Comparison of ENCODE assay signal across 8 mouse cellular contexts in genomic region chr16:13437037-13437769, GRCm38 (mm10).
DNase-seq lines count a peak whose midpoint lies in the region; ATAC-seq and TF ChIP-seq lines count a peak whose summit lies in the region.

No protein-coding gene starts in this region.

- 0 out of 2 replicates have a peak, but pooled peaks have one; percentile 15 for TF ChIP-seq POLR2A in brain, embryonic 14.5 days (IDR thresholded peaks at IDR 0.05; ENCODE audit: borderline replicate concordance, extremely low read depth, insufficient read depth, insufficient read length, poor library complexity, severe bottlenecking)

- H3K9ac ChIP-seq in heart, embryonic 11.5 days (ENCODE audit: low read depth, low read length), result peak overlapping the region; percentile 84
- peak overlapping the region; percentile 51 for H3K9ac ChIP-seq in kidney, embryonic 15.5 days
- peak overlapping the region; percentile 52 for H3K9ac ChIP-seq in limb, embryonic 15.5 days
- H3K9ac ChIP-seq in midbrain, postnatal 0 days (replicated peaks; ENCODE audit: low read length, poor library complexity, severe bottlenecking), result peak overlapping the region; percentile 60

- peak; percentile 97 for DNase-seq in CD4-positive helper T cell, adult 2 months (ENCODE audit: low read depth, low spot score)
- peak; percentile 98 for DNase-seq in brain, embryonic 14.5 days (ENCODE audit: low read depth)
- DNase-seq in midbrain, postnatal 0 days (ENCODE audit: low spot score), result peak; percentile 97
- DNase-seq in spleen, postnatal 10 days (ENCODE audit: low spot score in 2 of 2), result peak; percentile 96 to 97

- TF ChIP-seq CTCF in brain, embryonic 14.5 days (IDR thresholded peaks at IDR 0.05; ENCODE audit: borderline replicate concordance, extremely low read depth, insufficient read depth, insufficient read length), result no peak
- no peak for TF ChIP-seq CTCF in midbrain, postnatal 0 days (IDR thresholded peaks at IDR 0.05)

- H3K36me3 ChIP-seq in heart, embryonic 11.5 days (ENCODE audit: control insufficient read depth, insufficient read depth, low read length), result no peaks in the 10 kb centered on the region
- H3K36me3 ChIP-seq in kidney, embryonic 15.5 days, result no peaks in the 10 kb centered on the region
- H3K36me3 ChIP-seq in limb, embryonic 15.5 days, result no peaks in the 10 kb centered on the region
- no peaks in the 10 kb centered on the region for H3K36me3 ChIP-seq in midbrain, postnatal 0 days (ENCODE audit: insufficient read depth, low read length)

- H3K4me1 ChIP-seq in heart, embryonic 11.5 days (ENCODE audit: control insufficient read depth, insufficient read depth, low read length), result peaks cover 7% of the 10 kb centered on the region
- H3K4me1 ChIP-seq in kidney, embryonic 15.5 days, result peaks cover 7% of the 10 kb centered on the region; the same call in 1 of the 2 replicates
- peaks cover 15% of the 10 kb centered on the region; the same call in 1 of the 2 replicates for H3K4me1 ChIP-seq in limb, embryonic 15.5 days
- H3K4me1 ChIP-seq in midbrain, postnatal 0 days (ENCODE audit: insufficient read depth, low read length), result no peaks in the 10 kb centered on the region

- H3K9me3 ChIP-seq in heart, embryonic 11.5 days (replicated peaks; ENCODE audit: control insufficient read depth, low read length), result no peaks in the 10 kb centered on the region
- H3K9me3 ChIP-seq in kidney, embryonic 15.5 days (replicated peaks), result no peaks in the 10 kb centered on the region
- H3K9me3 ChIP-seq in limb, embryonic 15.5 days, result no peaks in the 10 kb centered on the region
- no peaks in the 10 kb centered on the region for H3K9me3 ChIP-seq in midbrain, postnatal 0 days (ENCODE audit: low read length)

- peak overlapping the region; percentile 63 for H3K4me3 ChIP-seq in heart, embryonic 11.5 days (ENCODE audit: low read depth, low read length)
- H3K4me3 ChIP-seq in kidney, embryonic 15.5 days (replicated peaks), result peak overlapping the region; percentile 52
- H3K4me3 ChIP-seq in limb, embryonic 15.5 days, result peak overlapping the region; percentile 56
- peak overlapping the region; percentile 46 for H3K4me3 ChIP-seq in midbrain, postnatal 0 days (ENCODE audit: low read depth, low read length)

- H3K27me3 ChIP-seq in heart, embryonic 11.5 days (ENCODE audit: control insufficient read depth, insufficient read depth, low read length), result no peaks in the 10 kb centered on the region
- H3K27me3 ChIP-seq in kidney, embryonic 15.5 days, result no peaks in the 10 kb centered on the region
- no peaks in the 10 kb centered on the region for H3K27me3 ChIP-seq in limb, embryonic 15.5 days
- no peaks in the 10 kb centered on the region for H3K27me3 ChIP-seq in midbrain, postnatal 0 days (ENCODE audit: insufficient read depth, low read length)

- peak overlapping the region; percentile 91 for H3K27ac ChIP-seq in heart, embryonic 11.5 days (ENCODE audit: low read depth, low read length)
- peak overlapping the region; percentile 61 for H3K27ac ChIP-seq in kidney, embryonic 15.5 days
- peak overlapping the region; percentile 89 for H3K27ac ChIP-seq in limb, embryonic 15.5 days
- H3K27ac ChIP-seq in midbrain, postnatal 0 days (ENCODE audit: low read depth, low read length), result peak overlapping the region; percentile 53

- H3K4me2 ChIP-seq in heart, embryonic 11.5 days, result peak overlapping the region; percentile 75
- peak overlapping the region; percentile 70 for H3K4me2 ChIP-seq in kidney, embryonic 15.5 days
- peak overlapping the region; percentile 66 for H3K4me2 ChIP-seq in limb, embryonic 15.5 days
- H3K4me2 ChIP-seq in midbrain, postnatal 0 days (ENCODE audit: low read depth, low read length, poor library complexity, severe bottlenecking), result peak overlapping the region; percentile 61

- WGBS in heart, embryonic 11.5 days (ENCODE audit: insufficient replicate concordance), result under 1% methylated on average over 58 of the region's 58 CpGs
- WGBS in kidney, embryonic 15.5 days, result under 1% methylated on average over 58 of the region's 58 CpGs
- under 1% methylated on average over 58 of the region's 58 CpGs for WGBS in limb, embryonic 15.5 days
- under 1% methylated on average over 58 of the region's 58 CpGs for WGBS in midbrain, postnatal 0 days

- ATAC-seq in erythroblast, adult 5-6 weeks (replicated peaks; ENCODE audit: low FRiP score, poor library complexity, severe bottlenecking), result peak; percentile 88
- ATAC-seq in heart, embryonic 11.5 days (replicated peaks; ENCODE audit: insufficient number of reproducible peaks, low FRiP score, low TSS enrichment), result peak; percentile 95
- ATAC-seq in kidney, embryonic 15.5 days (replicated peaks; ENCODE audit: low FRiP score), result peak; percentile 95
- ATAC-seq in limb, embryonic 15.5 days (ENCODE audit: insufficient number of reproducible peaks, low FRiP score, low TSS enrichment, low read depth), result peak; percentile 85
- peak; percentile 94 for ATAC-seq in midbrain, postnatal 0 days (ENCODE audit: low FRiP score)

Comparison
In these comparisons a context has a peak if more than half of its experiments do, and no peak if none do; other contexts are left out.
1. Peak in every context shown above with its lines: DNase-seq, ATAC-seq, H3K4me3 ChIP-seq and H3K27ac ChIP-seq.